Mouse (Mus musculus) T-helper 1 cell (primary cell): ENCODE data around the gene Olfr1036.
"Not testable (repeated sequence)": the region's sequence is repeated elsewhere in the genome, so short reads cannot be mapped to it uniquely, and the experiment has no call there.

Source experiments
- in situ Hi-C: fragments of 300-600 bp; cut with MboI, MseI; formaldehyde crosslinking; loops from one replicate; pipeline ENCODE4 v1.15.1; 2025; ENCODE audit warnings: high pct_unique_total_duplicates

Gene Olfr1036

GRCm38 (mm10) chr2:86073692-86074091 lies at the start of gene Olfr1036:
Olfr1036 (plus strand) TSS chr2:86073992.
- in situ Hi-C loops, result not testable (repeated sequence)

- in situ Hi-C loops, result no loop called here
Measured at GRCm38 (mm10) chr2:86045561-86045960, 28.2 kb upstream of the Olfr1036 start, which contains the start of gene Olfr1034. Olfr1034 (plus strand) TSS chr2:86045861.

GRCm38 (mm10) chr2:86050777-86051176 lies 23.0 kb upstream of the Olfr1036 start:
- in situ Hi-C loops, result not testable (repeated sequence)

GRCm38 (mm10) chr2:86063766-86064165 lies 10.0 kb upstream of the Olfr1036 start:
- in situ Hi-C loops, result not testable (repeated sequence)

GRCm38 (mm10) chr2:86070189-86070588 lies 3.6 kb upstream of the Olfr1036 start:
- in situ Hi-C loops, result no loop called here

GRCm38 (mm10) chr2:86080478-86080877 lies 6.7 kb downstream of the Olfr1036 start:
- in situ Hi-C loops, result not testable (repeated sequence)

- in situ Hi-C loops, result no loop called here
Measured at GRCm38 (mm10) chr2:86087285-86087684, 13.5 kb downstream of the Olfr1036 start, which contains the start of gene Olfr1037. Olfr1037 (minus strand) TSS chr2:86087385.
